Mouse (Mus musculus): ENCODE measurements around the gene Rnf24.
"Not testable (repeated sequence)": the region's sequence is repeated elsewhere in the genome, so short reads cannot be mapped to it uniquely, and the experiment has no call there.

Rnf24 gene

GRCm38 (mm10) chr2:131337602-131338001 lies 15.1 kb downstream of the Rnf24 start:
- DNase-seq (ENCODE audit: low spot score), result no peak

DNA sequence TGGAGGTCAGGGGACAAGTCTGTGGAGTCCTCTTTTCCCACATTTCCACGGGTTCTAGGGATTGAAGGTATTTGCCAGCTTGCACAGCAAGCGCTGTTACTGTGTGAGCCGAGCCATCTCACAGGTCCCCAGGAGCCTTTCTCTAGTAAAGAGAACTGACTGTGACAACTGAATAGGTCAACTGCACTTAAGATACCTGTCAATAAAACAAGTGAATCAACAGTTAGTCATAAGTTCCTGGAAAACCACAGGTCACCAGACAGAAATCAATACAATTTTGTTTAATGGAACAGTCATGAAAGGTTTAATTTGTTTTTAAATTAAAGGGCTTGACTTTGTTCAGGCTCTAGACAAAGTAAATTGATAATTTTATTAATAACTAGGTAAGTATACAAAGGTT lies 22.1 kb downstream of the Rnf24 start:
- no peak for DNase-seq (ENCODE audit: low spot score)

GRCm38 (mm10) chr2:131328981-131329380 lies 23.7 kb downstream of the Rnf24 start:
- no peak for DNase-seq (ENCODE audit: low spot score)

- no peak for DNase-seq (ENCODE audit: low spot score)
Observed at GRCm38 (mm10) chr2:131326044-131326443, 26.6 kb downstream of the Rnf24 start.

DNA sequence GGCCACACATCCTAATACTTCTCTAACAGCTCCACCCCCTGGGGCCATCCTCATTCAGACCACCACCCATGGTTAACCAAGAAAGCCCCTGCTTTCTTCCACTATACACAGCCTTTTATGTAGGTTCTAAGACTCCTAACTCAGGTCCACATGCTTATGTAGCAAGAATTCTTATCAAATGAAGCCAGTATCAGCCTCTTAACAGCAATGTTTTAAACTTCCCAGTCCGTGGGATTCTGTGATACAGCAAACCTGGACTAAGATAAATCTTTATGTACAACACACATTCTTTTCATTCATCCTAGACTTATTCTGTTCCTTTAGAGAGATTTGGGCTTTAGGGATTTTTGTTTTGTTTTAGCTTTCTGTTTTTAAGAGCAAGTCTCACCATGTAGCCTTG lies 29.0 kb downstream of the Rnf24 start:
- no peak for DNase-seq (ENCODE audit: low spot score)

DNA sequence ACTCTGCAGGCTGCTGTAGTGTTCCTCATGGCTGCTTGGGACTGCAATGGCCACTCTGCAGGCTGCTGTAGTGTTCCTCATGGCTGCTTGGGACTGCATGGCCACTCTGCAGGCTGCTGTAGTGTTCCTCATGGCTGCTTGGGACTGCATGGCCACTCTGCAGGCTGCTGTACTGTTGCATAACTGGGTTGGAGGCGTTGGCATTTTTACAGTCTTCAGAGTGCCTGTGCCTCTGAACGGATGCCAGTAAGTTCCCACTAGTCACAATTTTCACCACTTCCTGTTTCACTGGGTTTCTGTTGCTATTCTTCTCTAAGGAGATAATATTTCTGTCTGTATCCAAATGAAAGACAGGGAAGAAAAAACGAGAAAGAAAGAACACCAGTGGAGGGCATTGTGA lies 31.5 kb downstream of the Rnf24 start:
- DNase-seq (ENCODE audit: low spot score), result not testable (repeated sequence)

GRCm38 (mm10) chr2:131319401-131319800 lies 33.3 kb downstream of the Rnf24 start:
- DNase-seq (ENCODE audit: low spot score), result no peak

DNA sequence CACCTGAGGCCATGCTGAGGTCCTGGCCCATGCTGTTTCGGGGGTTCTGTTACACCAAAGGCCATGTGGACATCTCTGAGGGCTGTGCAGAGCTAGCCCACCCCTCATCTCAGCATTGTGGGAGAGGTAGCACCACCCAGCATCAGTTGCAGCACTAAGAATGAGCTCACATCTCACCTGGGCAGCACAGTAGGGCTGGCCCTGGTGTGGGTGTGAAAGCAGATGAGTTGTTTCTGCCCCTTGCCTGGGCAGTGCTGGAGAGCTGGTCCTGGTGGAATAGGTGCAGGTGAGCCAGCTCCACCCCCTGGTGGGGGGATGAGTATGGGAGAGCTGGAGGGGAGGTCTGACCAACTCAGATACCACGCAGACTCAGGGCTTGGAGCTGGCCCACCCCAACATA lies 36.5 kb downstream of the Rnf24 start:
- no peak for DNase-seq (ENCODE audit: low spot score)

DNA sequence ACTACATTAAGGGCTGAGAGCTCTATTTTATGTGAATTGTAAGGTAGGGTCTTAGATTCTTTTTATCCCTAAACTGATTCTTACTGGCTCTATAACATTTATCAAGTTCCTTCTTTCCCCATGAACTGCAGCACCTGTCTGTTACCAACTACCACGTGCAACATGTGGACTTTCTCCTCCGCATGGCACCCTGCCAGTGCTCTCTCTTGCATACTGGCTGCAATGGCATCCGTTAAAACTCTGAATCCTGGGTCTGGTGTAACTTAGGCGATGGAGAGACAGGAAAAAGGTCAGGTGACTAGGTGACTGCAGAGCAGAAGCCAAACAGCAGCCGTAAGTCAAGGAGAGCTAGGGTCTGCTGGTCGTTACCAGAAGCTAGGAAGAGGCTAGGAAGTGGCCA lies 43.4 kb downstream of the Rnf24 start:
- no peak for DNase-seq (ENCODE audit: low spot score)

DNA sequence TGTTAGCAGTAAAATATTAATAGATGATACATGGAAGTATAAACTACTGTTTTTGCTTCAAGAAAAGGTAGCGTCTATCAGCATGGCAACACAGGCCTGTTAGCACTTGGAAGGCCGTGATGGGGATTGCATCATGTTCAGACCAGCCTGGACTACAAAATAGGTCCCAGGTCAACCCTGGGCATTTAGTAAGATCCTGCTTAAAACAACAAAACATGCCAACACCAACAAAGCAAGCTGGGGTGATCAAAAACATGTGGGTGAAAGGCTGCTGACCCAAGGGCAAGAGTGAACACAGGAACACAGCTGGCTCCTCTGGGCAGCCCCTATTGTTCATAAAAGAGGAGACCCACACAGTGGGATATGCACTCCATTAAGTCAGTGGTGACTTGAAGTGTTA lies 44.9 kb downstream of the Rnf24 start:
- DNase-seq (ENCODE audit: low spot score), result no peak

- no peak for DNase-seq (ENCODE audit: low spot score)
Observed at GRCm38 (mm10) chr2:131307391-131307790, 45.3 kb downstream of the Rnf24 start.

DNA sequence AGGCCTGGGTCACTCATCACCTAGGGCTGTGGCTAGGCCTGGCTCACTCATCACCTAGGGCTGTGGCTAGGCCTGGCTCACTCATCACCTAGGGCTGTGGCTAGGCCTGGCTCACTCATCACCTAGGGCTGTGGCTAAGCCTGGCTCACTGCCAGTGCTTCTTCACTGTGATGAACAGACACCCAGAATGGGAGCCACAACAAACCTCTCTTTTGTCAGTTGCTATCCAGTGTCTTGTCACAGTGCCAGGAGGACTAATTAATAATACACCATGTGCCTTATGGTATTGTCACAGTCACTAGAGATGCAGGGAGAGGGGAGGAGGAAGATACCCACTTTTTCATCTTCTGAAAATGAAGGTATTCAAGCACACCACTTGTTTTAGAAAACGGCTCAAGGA lies 47.5 kb downstream of the Rnf24 start:
- DNase-seq (ENCODE audit: low spot score), result not testable (repeated sequence)

DNA sequence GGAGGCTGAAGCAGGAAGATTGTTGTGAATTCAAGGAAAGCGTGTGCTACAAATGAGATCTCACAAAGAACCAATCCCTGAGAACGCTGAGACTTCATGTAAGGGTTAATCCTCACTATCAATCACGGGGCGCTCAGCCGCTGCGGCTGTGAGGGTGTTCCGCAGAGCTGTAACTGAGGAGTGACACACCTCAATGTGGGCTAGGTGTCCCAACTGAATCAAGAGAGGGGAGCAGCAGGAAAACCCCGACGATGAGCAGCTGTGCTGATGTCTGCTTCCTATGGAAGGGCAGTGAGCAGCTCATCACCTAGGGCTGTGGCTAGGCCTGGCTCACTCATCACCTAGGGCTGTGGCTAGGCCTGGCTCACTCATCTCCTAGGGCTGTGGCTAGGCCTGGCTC lies 48.2 kb downstream of the Rnf24 start:
- no peak for DNase-seq (ENCODE audit: low spot score)

DNA sequence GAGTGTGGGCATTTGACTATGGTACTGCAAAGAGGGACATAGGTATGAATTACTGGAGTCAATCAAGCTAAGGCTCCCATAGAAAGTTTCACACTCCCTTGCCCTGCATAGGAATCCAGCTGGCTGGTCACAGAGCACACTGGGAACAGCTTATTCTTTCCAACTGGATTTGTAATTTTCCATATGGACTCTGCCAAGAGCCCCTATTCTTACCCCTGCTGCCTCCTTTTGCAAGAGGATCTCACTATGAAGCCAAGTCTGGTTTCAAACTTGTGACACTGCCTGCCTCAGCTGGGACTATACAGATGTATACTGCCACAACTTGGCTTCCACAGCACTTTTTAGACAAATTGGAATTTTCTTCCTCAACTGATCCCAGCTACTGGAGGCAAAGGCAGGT lies 51.1 kb downstream of the Rnf24 start:
- DNase-seq (ENCODE audit: low spot score), result no peak

GRCm38 (mm10) chr2:131300485-131300884 lies 52.2 kb downstream of the Rnf24 start:
- no peak for DNase-seq (ENCODE audit: low spot score)

DNA sequence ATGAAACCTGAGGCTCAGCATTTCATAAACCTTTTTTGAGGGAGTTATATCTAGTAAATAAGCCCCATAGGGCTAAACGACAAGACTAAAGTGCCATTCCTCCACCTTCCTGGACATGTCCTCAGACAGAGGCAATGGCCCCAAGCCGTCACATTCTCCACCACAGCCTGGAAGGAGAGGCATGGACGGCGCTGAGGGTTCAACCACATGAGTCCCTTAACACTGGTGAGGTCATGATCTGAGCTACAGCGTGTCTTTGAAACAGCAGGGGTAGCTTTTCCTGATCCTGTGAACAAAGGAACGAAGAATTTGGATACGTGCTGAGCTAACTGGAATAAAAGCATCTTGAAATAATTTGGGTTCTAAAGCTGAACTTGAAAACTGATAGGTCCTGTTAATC lies 54.0 kb downstream of the Rnf24 start:
- not testable (repeated sequence) for DNase-seq (ENCODE audit: low spot score)

DNA sequence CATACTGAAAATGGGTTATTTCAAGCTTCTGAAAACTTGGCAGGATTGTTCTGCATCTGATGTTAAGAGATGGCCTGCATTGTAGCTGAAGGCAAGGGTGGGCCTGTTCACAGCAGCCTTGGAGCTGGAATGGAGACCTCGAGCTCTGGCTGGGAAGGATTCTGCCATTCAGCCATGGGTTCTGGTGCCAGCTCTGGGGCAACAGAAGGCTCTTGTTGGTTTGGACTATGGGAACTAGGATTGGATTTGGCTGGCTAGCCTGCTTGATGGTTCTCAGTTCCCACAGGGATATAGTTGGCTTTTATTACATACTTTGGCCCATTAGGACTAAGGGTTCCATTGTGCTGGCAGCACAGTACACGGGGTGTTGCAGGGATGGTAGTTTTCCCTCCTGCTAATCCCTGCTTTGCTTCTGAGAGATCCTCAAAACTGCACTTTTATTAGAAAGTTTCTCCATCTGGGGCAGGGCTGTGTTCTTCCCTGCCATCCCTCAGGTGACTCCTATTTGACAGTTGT lies 55.9 kb downstream of the Rnf24 start:
- DNase-seq (ENCODE audit: low spot score), result no peak

- DNase-seq (ENCODE audit: low spot score), result no peak
Observed at GRCm38 (mm10) chr2:131290669-131291068, 62.0 kb downstream of the Rnf24 start.

DNA sequence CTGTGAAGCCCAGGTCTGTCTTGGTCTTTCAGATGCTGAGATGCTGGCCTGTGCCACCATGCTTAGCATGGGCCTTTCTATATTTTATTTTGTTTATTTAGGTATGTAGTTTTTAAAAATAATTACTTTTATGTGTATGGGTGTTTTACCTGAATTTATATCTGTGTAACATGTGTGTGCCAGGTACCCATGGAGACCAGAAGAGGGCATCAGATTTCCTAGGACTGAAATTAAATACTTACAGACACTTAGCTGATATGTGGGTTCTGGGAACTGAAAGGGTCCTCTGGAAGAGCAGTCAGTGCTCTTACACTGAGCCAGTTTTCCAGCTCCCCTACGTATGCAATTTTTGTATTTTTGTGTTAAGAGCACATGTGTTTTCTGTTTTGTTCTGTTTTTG lies 66.4 kb downstream of the Rnf24 start:
- no peak for DNase-seq (ENCODE audit: low spot score)

DNA sequence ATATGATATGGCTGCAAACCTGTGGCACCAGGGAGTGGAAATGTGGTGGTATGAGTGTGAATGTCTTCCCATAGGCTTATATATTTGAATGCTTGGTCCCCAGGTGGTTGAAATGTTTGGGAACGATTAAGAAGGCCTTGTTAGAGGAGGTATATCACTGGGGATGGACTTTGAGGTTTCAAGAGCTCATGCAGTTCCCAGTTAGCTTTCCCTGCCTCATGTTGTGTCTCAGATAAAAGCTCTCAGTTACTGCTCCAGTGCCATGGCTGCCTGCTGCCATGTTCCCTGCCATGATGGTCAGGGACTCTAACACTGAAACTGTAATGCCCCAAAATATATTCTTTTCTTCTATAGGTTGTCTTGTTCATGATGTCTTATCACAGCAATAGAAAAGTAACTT lies 71.1 kb downstream of the Rnf24 start:
- no peak for DNase-seq (ENCODE audit: low spot score)

DNA sequence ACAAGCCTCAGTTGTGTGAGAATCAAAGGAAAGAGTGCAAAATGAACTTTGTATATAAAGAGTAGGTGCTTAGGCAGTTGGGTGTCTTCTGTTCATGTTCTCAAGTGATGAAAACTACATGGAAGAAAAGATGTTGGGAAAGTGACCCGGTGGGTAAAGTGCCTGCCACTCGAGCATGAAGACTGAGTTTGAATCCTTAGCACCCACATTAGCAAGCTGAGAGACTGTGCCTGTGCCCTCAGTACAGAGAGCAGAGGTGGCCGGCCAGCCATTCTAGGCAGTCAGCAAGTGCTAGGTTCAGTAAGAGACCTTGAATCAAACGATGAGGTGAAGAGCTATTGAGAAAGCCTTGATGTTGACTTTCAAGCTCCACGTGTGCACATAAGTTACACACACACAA lies 76.0 kb downstream of the Rnf24 start:
- no peak for DNase-seq (ENCODE audit: low spot score)

DNA sequence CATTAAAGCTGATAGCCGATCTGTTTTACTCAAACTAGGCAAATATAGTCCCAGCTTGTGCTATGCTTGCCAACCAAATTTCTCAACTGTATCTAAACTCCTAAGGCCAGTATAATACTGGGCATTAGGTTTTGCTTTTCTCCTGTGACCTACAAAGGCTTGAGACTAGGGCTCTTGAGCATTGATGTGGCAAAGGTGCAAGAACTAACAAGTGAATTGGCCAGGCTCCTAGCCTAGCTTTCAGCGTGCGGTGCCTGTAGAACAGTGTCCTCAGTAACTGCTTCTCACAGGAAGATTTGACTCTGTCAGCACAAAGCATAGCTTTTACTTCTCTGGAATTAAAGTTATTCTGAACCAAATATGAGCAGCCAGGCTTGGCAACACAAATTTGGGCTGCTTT lies 77.2 kb downstream of the Rnf24 start:
- DNase-seq (ENCODE audit: low spot score), result no peak

DNA sequence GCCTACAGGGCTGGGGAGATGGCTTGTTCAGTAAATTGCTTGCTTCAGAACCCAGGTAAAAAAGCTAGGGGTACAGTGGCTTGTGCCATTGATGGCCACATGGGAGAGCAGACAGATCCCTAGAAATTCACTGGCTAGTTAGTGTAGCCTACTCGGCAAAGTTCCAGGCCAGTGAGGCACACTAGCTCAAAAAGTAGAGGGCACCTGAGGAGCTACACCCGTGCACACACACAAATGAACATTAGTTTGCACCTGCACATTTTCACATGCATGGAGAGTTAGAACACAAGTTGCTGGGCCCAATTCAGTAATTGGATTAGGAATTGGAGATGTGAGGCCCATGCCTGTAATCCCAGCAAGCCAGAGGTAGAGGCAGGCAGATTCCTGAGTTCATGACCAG lies 87.6 kb downstream of the Rnf24 start:
- DNase-seq (ENCODE audit: low spot score), result no peak

GRCm38 (mm10) chr2:131264027-131264426 lies 88.7 kb downstream of the Rnf24 start:
- no peak for DNase-seq (ENCODE audit: low spot score)
